26 mouse cellular contexts compared by ENCODE assay signal in the genomic region with DNA sequence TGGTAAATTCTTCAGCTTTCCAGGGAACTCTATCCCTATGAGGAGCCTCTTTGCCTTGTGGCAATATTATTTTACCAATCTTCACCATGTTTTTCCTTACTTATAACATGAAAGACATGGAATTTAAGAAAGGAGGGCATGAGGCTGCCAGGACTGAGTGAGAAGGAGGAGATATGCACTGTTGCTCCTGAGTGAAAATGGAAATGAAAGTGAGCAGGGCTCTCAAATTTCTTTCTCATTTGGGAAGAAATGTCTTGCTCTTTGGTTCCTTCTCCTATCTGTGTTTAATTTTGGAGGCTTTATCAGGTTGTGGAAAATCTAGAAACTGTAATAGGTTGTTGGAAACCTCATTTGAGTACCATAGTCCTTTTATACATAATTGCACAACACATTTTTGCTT. TPM values are rescaled to one million over a fixed set of nuclear protein-coding genes. Genes with fewer than 3 reads are reported as not detected.
DNase-seq lines count a peak whose midpoint lies in the region; ATAC-seq lines count a peak whose summit lies in the region.
"Had no signal": no experiment of that assay in that cellular context is flagged by ENCODE, and none has a peak within 500 bp of the region (broad histone marks: within the 10 kb centered on the region; RNA-seq: fewer than 3 reads in every experiment).

No protein-coding gene starts in this region.

- H3K27me3 ChIP-seq in splenic B cell, adult 2 months (ENCODE audit: control insufficient read depth, insufficient read depth, low read length, poor library complexity, severe bottlenecking) = no peaks in the 10 kb centered on the region
- H3K27me3 ChIP-seq in forebrain, embryonic 16.5 days (replicated peaks; ENCODE audit: control insufficient read depth, insufficient read depth, low read length) = no peaks in the 10 kb centered on the region
- H3K27me3 ChIP-seq in liver, embryonic 12.5 days (replicated peaks) = no peaks in the 10 kb centered on the region
- H3K27me3 ChIP-seq: embryonic facial prominence, embryonic 13.5 days; embryonic facial prominence, embryonic 15.5 days; forebrain, embryonic 12.5 days; Patski had no signal

- no peaks in the 10 kb centered on the region for H3K9me3 ChIP-seq in forebrain, embryonic 16.5 days (ENCODE audit: control insufficient read depth, low read length)
- H3K9me3 ChIP-seq in liver, embryonic 12.5 days (replicated peaks) = no peaks in the 10 kb centered on the region
- H3K9me3 ChIP-seq: embryonic facial prominence, embryonic 13.5 days; embryonic facial prominence, embryonic 15.5 days; forebrain, embryonic 10.5 days; forebrain, embryonic 12.5 days; G1E had no signal

- H3K4me3 ChIP-seq in macrophage (ENCODE audit: inconsistent target) = no peak overlapping the region
- H3K4me3 ChIP-seq in forebrain, embryonic 16.5 days (replicated peaks; ENCODE audit: low read length) = no peak overlapping the region
- no peak overlapping the region for H3K4me3 ChIP-seq in liver, embryonic 12.5 days
- H3K4me3 ChIP-seq: embryonic facial prominence, embryonic 13.5 days; embryonic facial prominence, embryonic 15.5 days; erythroblast, embryonic 14.5 days; forebrain, embryonic 10.5 days; forebrain, embryonic 12.5 days had no signal

- H3K4me2 ChIP-seq in forebrain, embryonic 16.5 days (ENCODE audit: low read length) = no peak overlapping the region
- no peak overlapping the region for H3K4me2 ChIP-seq in liver, embryonic 12.5 days
- H3K4me2 ChIP-seq: embryonic facial prominence, embryonic 13.5 days; embryonic facial prominence, embryonic 15.5 days; forebrain, embryonic 12.5 days had no signal

- no peaks in the 10 kb centered on the region for H3K4me1 ChIP-seq in forebrain, embryonic 16.5 days (replicated peaks; ENCODE audit: control insufficient read depth, insufficient read depth, low read length)
- H3K4me1 ChIP-seq in liver, embryonic 12.5 days = peaks cover 47% of the 10 kb centered on the region
- H3K4me1 ChIP-seq: embryonic facial prominence, embryonic 13.5 days; embryonic facial prominence, embryonic 15.5 days; forebrain, embryonic 10.5 days; forebrain, embryonic 12.5 days had no signal

- DNase-seq in B cell, adult 2 months = peak; percentile 19 to 22
- DNase-seq in splenic B cell, adult 2 months (ENCODE audit: low read depth, low spot score) = peak; percentile 47
- DNase-seq in testis, postnatal 14 days (ENCODE audit: low spot score) = no peak
- DNase-seq: adrenal gland, adult 8-10 months; adrenal gland, postnatal 14 days; adrenal gland, postnatal 36 days; cerebellum, adult 18-20 months; cerebellum, adult 8-10 months; cerebellum, adult 9-11 months; cerebellum, postnatal 14 days; cerebellum, postnatal 36 days; embryo, embryonic 11 days; forebrain, postnatal 0 days had no signal

- ATAC-seq in forebrain, embryonic 16.5 days = no peak
- no peak for ATAC-seq in liver, embryonic 12.5 days
- ATAC-seq: activated CD4-positive, CD25-positive, alpha-beta regulatory T cell, adult 4 months; forebrain, embryonic 14.5 days; forebrain, postnatal 0 days; Patski had no signal

- H3K79me2 ChIP-seq in macrophage (ENCODE audit: inconsistent target) = peaks cover 29% of the 10 kb centered on the region

- peak overlapping the region; percentile 33 for H3K27ac ChIP-seq in macrophage
- no peak overlapping the region for H3K27ac ChIP-seq in forebrain, embryonic 16.5 days (ENCODE audit: low read length)
- H3K27ac ChIP-seq in liver, embryonic 12.5 days = no peak overlapping the region
- H3K27ac ChIP-seq: embryonic facial prominence, embryonic 13.5 days; embryonic facial prominence, embryonic 15.5 days; forebrain, embryonic 10.5 days; forebrain, embryonic 12.5 days had no signal

- H3K9ac ChIP-seq in forebrain, embryonic 16.5 days (replicated peaks; ENCODE audit: low read depth, low read length) = no peak overlapping the region
- no peak overlapping the region for H3K9ac ChIP-seq in liver, embryonic 12.5 days
- H3K9ac ChIP-seq: embryonic facial prominence, embryonic 13.5 days; embryonic facial prominence, embryonic 15.5 days; forebrain, embryonic 12.5 days; forebrain, postnatal 0 days had no signal

- H3K36me3 ChIP-seq in macrophage (ENCODE audit: inconsistent target) = no peaks in the 10 kb centered on the region
- no peaks in the 10 kb centered on the region for H3K36me3 ChIP-seq in splenic B cell, adult 2 months (ENCODE audit: control insufficient read depth, insufficient read depth, low read length, poor library complexity, severe bottlenecking)
- H3K36me3 ChIP-seq in forebrain, embryonic 16.5 days (ENCODE audit: control insufficient read depth, insufficient read depth) = no peaks in the 10 kb centered on the region
- no peaks in the 10 kb centered on the region for H3K36me3 ChIP-seq in liver, embryonic 12.5 days
- H3K36me3 ChIP-seq: embryonic facial prominence, embryonic 13.5 days; embryonic facial prominence, embryonic 15.5 days; forebrain, embryonic 10.5 days; forebrain, embryonic 12.5 days; G1E had no signal

RNA-seq across cellular contexts. Expression of gene Ccr2, which starts 5.5 kb away (rescaled TPM):
- total RNA-seq in macrophage (2018; cell fraction: chromatin; rRNA removed) = 1 to 10 TPM in 22 of 26 experiments, under 1 TPM in 4; 0.13 to 3.2 (median 1.6) TPM
- total RNA-seq in macrophage (2018; cell fraction: cytosol; rRNA removed) = 10 to 100 TPM in 7 of 26 experiments, 1 to 10 TPM in 19; 3.3 to 16.4 (median 8.1) TPM
- 10 to 100 TPM in 16 of 26 experiments, 1 to 10 TPM in 10; 3.2 to 27.2 (median 11.5) TPM for total RNA-seq in macrophage (2018; cell fraction: nucleus; rRNA removed)
- polyA plus RNA-seq in macrophage (2018) = 12.0 to 16.3 TPM (median 12.9 TPM) in 3 replicates
- 0.16 TPM in 1 of 2 replicates, not detected in the other for polyA plus RNA-seq in forebrain, embryonic 16.5 days (2015; fragmentation: Nextera tagmentation; extraction: Ambion mirVana)
- polyA plus RNA-seq in liver, embryonic 12.5 days (2016; fragmentation: Nextera tagmentation; extraction: Ambion mirVana) = 1.9 TPM in 2 replicates
- polyA plus RNA-seq: C2C12; erythroblast, embryonic 14.5 days; G1E; Patski had no signal

RNA-seq across cellular contexts. Expression of gene Ccr5, which starts 14.1 kb away (rescaled TPM):
- total RNA-seq in macrophage (2018; cell fraction: chromatin; rRNA removed) = 10 to 100 TPM in 24 of 26 experiments, 1 to 10 TPM in 2; 6.4 to 67.8 (median 36.9) TPM
- total RNA-seq in macrophage (2018; cell fraction: cytosol; rRNA removed) = 10 to 100 TPM; 11.2 to 47.8 (median 22.9) TPM
- total RNA-seq in macrophage (2018; cell fraction: nucleus; rRNA removed) = 100 to 1,000 TPM in 3 of 26 experiments, 10 to 100 TPM in 23; 35.1 to 108 (median 75.8) TPM
- 25.3 to 36.3 TPM (median 25.4 TPM) in 3 replicates for polyA plus RNA-seq in macrophage (2018)
- 0.92 and 1.2 TPM in 2 replicates for polyA plus RNA-seq in forebrain, embryonic 16.5 days (2015; fragmentation: Nextera tagmentation; extraction: Ambion mirVana)
- 1.6 TPM in 2 replicates for polyA plus RNA-seq in liver, embryonic 12.5 days (2016; fragmentation: Nextera tagmentation; extraction: Ambion mirVana)
- polyA plus RNA-seq: C2C12; erythroblast, embryonic 14.5 days; G1E; Patski had no signal

Comparison
In these comparisons a context has a peak if more than half of its experiments do, and no peak if none do; other contexts are left out.
1. RNA of gene Ccr5, which starts 14.1 kb away (polyA plus RNA-seq): 25.3 to 36.3 TPM in macrophage; 1.6 TPM in liver, embryonic 12.5 days and 0.92 to 1.2 TPM in forebrain, embryonic 16.5 days; every median in the first group is over 10 times any median in the second.